Mouse (Mus musculus) lung, postnatal 10 days (tissue): ENCODE measurements around the gene Macrod2.
A peak's percentile ranks its signal among the peaks of the same experiment; 100 is the strongest.

Experiments used
- DNase-seq: peaks from one replicate; pipeline ENCODE4 v3.0.0; 2021

The Macrod2 gene

GRCm38 (mm10) chr2:142264697-142265096, 1869.6 kb downstream of the Macrod2 start:
- no peak for DNase-seq

GRCm38 (mm10) chr2:142267836-142268235, 1872.7 kb downstream of the Macrod2 start:
- DNase-seq, result no peak

GRCm38 (mm10) chr2:142286761-142287160, 1891.7 kb downstream of the Macrod2 start:
- DNase-seq, result no peak

- DNase-seq, result no peak
Measured at GRCm38 (mm10) chr2:142294831-142295230, 1899.7 kb downstream of the Macrod2 start.

- DNase-seq, result no peak
Measured at GRCm38 (mm10) chr2:142303098-142303911, 1908.2 kb downstream of the Macrod2 start.

- DNase-seq, result no peak
Measured at GRCm38 (mm10) chr2:142303912-142304182, 1908.7 kb downstream of the Macrod2 start.

- DNase-seq, result no peak
Measured at GRCm38 (mm10) chr2:142323158-142323557, 1928.0 kb downstream of the Macrod2 start.

- no peak for DNase-seq
Measured at GRCm38 (mm10) chr2:142326737-142327136, 1931.6 kb downstream of the Macrod2 start.

- no peak for DNase-seq
Measured at GRCm38 (mm10) chr2:142329761-142330160, 1934.7 kb downstream of the Macrod2 start.

- no peak for DNase-seq
Measured at GRCm38 (mm10) chr2:142334441-142335102, 1939.5 kb downstream of the Macrod2 start.

GRCm38 (mm10) chr2:142335103-142335999, 1940.2 kb downstream of the Macrod2 start:
- DNase-seq, result no peak

- no peak for DNase-seq
Measured at GRCm38 (mm10) chr2:142344021-142344420, 1948.9 kb downstream of the Macrod2 start.

GRCm38 (mm10) chr2:142344758-142345157, 1949.6 kb downstream of the Macrod2 start:
- DNase-seq, result no peak

GRCm38 (mm10) chr2:142349805-142350204, 1954.7 kb downstream of the Macrod2 start:
- no peak for DNase-seq

GRCm38 (mm10) chr2:142362888-142363287, 1967.8 kb downstream of the Macrod2 start:
- DNase-seq, result no peak

GRCm38 (mm10) chr2:142373978-142374377, 1978.9 kb downstream of the Macrod2 start:
- DNase-seq, result no peak

- peak; percentile 4 for DNase-seq
Measured at GRCm38 (mm10) chr2:142380563-142380962, 1985.5 kb downstream of the Macrod2 start.

- no peak for DNase-seq
Measured at GRCm38 (mm10) chr2:142381081-142381579, 1986.0 kb downstream of the Macrod2 start.

- DNase-seq, result no peak
Measured at GRCm38 (mm10) chr2:142393546-142393945, 1998.4 kb downstream of the Macrod2 start.

GRCm38 (mm10) chr2:142399490-142399889, 2004.4 kb downstream of the Macrod2 start:
- DNase-seq, result no peak

- no peak for DNase-seq
Measured at GRCm38 (mm10) chr2:142400781-142401180, 2005.7 kb downstream of the Macrod2 start.

- no peak for DNase-seq
Measured at GRCm38 (mm10) chr2:142401359-142401758, 2006.2 kb downstream of the Macrod2 start.

GRCm38 (mm10) chr2:142403394-142403793, 2008.3 kb downstream of the Macrod2 start:
- DNase-seq, result no peak
